Mouse (Mus musculus) embryo, embryonic 9.5 days (tissue): ENCODE results near the gene Cst9.

ENCODE experiments used
- DNase-seq: peaks from one replicate; pipeline ENCODE4 v3.0.0-alpha.2; 2017; ENCODE audit errors: extremely low spot score

Cst9 gene

DNA sequence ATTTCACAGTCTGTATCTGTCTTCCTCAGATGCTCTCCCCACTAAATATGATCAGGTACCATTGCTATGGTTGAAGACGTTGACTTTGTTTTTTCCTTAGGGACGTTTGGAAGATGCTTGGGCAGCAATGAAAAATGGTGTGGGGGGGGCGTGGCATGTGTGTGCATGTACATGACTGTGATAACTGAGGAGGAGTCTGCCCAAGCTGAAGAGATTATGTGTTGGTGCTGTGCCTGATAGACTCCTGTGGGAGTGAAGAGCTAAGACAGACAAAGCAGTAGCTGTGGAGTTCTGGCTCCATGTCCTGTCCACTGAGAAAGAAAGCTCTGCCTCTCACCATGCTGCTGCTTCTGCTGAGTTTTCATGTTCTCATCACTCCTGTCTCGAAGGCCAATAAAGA lies at the start of gene Cst9:
TSS of gene Cst9 (plus strand) at position 236 of the 400 bp plus-strand sequence.
- no peak for DNase-seq

DNA sequence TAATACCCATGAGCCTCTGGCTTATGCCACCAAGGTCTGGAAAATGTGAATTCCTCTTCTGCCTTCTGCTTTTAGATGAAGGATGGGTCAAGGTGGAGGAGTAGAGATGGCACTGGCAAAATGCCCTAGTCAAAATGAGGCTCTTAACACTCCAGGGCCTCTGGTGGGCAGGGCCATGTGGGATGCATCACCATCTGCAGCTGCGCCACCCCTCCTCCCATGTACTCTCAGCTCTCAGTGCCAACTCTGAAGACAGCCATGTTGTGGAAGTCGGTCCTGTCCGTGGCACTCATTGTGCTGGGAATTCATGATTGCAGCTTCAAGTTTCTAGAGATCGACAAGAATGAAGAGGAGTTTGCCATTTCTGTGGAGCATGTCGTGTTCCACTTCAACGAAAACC lies 45.8 kb upstream of the Cst9 start, which contains the start of gene Cst12:
TSS of gene Cst12 (plus strand) at position 220 of the 400 bp plus-strand sequence.
- no peak for DNase-seq

DNA sequence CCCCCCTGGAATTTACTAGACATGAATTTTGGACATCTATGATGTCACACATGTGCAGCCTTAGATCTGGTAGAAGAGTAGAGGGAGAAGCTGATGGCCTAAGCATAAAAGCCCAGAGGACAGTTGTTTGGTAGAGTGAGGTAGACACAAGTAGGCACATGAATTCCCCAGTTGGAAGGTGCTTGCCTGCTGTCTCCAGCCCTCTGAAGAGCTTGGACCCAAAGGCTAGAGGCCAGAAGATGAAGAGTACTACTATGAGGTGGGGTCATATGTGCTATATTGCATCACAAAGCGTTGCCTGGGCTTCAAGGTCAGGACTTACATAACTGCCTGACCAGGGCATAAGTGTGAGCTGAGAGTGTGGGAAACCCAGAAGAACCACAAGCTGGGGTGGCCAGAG lies 36.5 kb upstream of the Cst9 start, which contains the start of gene Cst8:
TSS of gene Cst8 (plus strand) at position 301 of the 400 bp plus-strand sequence.
- DNase-seq: no peak

DNA sequence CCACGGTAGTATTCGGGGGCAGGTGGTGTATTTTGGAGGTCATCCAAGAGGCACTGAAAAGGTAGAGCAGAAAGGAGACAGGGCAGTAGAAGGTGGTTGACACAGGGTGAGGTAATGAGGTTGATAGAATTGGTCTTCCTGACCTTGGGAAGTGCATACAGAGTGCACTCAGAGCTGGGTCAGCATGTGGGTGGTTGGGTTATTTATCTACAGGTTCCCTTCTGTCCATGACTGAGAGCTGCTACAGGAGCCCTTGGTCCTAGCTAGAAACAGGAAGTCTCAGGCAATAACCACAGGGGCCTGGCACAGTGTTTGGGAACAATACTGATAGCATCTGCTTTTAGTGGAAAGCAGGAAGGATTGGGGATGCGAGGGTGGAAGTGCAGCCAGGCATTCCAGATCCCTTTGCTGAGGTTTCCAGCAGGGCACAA lies 33.4 kb upstream of the Cst9 start:
- no peak for DNase-seq

DNA sequence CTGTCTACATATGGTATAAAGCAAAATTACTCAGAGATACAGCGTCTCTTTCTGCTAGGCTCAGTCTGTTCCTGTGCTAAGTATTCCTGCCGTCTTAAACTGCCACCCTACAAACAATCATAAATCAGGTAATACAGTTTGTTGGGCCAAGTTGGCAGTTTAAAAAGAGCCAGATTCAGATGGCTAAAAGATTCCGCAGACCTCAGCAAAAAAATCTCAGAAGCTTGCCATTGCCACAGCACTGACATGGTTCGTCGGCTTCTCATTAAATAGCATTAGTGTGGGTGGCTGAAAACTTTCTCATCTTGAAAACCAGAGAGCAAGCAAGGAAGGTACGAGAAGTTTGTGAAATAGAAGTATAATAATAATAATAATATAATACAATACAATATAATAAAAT lies 28.3 kb upstream of the Cst9 start:
- DNase-seq: no peak

DNA sequence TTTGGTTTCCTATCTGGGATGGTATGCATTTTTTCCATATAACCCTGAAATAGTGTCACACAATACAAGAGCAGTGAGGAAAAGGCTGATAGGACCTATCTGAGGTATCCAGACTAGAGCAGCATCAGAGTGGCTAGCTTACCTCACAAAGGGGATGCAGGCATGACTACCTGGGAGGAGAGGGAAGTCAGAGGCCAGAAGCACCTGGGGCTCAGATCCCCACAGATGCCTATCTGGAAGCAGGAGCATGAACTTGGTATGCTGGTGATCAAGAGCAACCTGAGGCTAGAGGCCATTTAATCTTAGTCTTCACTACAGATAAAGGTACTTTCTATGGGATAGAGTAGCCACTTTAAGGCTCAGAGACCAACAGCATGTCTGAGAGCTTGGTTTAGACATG lies 15.0 kb upstream of the Cst9 start, which contains the start of gene Cst13:
TSS of gene Cst13 (plus strand) at position 173 of the 400 bp plus-strand sequence.
- DNase-seq: no peak

DNA sequence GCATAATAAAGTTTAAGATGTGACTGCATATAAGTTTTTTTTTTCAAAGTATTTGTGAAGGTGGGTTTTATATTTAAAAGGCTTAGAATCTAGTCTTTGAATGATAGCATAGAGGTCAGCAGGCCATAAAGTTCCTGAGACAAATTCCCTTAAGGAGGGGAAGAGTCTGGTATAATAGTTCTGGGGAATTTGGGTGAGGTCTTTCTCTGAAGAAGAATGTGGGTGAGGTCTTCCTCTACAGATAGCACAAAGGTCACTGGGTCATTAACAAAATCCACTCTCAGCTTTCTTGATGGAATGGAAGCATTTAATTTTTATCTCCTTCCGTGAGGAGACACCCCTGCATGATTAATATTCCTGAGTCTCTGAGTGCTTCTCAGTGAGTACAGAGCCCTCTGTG lies 9.0 kb upstream of the Cst9 start:
- DNase-seq: no peak

DNA sequence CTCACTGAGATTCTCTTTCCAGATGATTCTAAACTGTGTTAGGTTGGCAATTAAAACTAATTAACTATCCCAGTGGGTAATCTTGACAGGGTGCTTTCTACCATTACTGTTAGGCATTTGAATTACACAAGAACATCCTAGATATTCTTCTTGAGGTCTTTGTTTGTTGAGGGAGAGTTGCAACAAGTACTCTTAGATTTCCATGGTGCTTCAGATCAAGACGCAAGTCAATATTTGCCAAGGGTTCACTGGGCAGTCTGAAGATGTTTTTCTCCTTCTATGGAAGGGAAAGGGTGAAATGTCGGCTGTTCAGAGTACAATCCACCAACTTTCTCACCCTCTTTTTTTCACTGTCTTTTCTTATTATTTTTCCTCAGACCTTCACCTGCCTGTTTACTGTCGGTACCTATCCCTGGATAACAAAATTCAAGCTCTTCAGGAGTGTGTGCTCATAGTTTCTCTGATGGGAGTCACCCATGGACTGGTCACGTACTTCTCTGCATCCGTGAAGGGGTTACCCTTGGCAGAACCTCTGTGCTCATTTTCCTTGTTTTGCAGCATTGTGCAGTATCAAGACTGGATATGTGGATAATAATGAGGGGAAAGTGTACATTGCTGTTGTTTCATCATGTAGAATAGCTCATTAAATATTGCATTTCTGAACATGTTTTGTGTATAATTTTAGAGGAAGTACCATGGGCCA lies 3.3 kb downstream of the Cst9 start:
- no peak for DNase-seq

DNA sequence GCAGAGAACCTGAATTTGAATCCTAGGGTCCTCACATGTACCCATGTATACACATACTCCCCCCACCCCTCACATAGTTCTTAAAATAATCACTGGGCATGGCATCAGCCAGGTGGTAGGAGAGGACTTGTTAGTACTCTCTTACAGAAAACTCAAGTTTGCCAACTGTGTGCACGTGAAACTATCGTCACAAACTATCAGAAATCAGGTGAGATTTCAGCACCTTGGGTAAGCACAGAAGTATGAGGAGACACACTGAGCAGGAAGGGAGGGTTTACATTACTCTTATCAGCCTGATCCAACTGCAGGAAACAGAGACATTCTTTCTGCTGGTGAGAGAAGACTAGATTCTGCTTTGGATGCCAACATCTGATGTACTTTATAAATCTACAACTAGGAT lies 4.3 kb downstream of the Cst9 start:
- no peak for DNase-seq

DNA sequence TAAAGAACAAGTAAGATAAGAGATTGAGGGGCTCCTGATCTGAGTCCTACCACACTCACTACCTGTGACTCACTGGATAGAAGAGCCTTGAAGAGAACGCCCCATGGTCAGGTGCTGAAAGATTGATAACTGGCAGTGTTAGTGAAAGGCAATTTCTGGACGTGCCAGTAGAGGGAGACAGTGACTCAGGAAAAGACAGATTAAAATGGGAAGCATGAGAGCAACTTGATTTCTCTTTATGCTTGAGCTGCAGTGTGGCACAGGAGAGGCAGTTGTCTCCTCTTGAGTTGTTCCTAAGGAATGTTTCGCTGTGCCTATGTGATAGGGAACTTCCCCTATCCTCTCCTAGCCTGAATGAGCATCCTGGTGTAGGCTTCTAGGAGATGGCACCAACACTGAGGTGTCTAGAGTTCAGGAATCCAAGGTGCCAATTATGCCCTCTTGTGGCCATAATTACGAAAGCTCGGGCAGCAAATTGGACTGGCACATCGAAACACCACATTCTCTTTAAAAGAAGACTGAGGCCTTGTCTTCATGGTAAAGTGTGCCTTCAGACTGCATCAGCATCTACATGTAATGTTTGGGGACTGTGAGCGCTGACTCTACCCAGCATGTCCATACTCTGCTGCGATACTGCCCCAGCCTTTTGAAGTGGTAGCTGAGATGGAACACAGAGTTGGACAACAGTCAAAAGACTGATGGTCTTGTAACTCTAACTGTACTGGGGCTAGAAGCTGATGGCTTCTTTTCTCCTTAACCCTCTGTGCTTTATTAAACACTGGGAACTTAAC lies 16.4 kb downstream of the Cst9 start:
- DNase-seq: peak; percentile 65

DNA sequence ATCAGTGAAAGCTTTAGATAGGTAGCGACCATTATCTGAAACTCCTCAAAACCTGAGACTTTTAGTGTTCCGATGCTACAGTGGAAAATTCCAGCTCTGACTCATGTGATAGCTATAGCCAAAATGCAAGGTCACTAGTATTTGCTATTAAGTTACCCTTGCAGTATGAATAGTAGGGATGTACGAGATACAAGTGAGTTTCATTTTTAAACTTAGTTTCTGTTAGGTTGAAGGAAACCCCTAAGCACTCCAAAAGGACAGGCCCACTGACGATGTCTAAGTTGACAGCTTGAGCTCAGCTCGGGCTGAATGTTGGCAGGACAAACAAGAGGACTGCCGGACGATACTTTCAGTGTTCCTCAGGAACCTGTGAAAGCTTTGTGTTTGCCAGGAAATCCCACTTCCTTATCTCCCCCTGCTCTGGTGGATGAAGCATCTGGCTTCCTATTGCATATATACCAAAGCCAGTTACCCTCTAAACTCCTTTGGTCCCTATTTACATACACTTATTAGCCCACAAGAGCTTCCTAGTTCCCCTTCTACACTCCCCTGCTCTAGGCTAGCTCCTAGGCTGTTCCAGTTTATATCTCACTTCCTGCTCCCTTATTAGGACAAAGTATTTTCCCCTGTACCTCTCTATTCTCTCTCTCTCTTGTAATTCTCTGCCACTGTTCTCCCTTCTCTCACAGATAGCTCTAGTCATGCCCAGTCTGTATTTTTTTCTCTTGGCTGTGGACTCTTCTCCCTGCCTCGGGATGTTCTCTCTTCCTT lies 21.9 kb downstream of the Cst9 start:
- no peak for DNase-seq

DNA sequence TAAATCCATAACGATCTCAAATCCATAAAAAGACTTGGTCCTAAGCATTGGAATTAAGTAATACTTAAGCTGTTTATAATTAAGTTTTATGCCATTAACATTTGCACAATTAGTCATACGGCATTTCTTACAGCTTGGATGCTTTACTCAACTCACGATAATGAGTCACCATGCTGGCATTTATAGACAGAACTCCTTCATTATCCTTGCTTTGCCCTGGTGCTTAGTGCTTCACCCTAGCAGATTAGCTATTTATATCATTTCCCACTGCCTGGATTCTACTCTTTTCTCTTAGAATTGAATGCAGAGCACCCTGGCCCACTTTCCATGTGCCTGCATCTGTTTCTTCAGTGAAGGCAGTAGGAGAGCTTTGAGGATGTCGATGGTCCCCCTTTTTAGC lies 22.6 kb downstream of the Cst9 start:
- no peak for DNase-seq

DNA sequence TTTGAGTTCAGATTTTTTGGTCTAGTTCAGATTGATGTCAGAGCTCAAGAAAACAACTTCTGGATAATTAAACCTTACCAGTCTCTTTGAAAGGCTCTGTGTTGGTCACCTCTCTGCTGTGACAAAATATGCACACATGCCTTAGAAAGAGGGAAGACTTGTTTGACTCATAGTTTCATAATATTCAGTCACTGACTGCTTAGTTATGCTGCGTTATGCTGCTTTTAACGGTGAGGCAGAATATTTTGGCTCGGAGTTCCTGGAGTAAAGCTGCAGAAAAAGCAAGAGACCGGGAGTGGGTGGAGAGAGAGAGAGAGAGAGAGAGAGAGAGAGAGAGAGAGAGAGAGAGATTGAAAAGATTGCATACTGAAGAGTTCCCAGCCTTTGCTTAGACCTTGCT lies 26.0 kb downstream of the Cst9 start:
- DNase-seq: no peak

DNA sequence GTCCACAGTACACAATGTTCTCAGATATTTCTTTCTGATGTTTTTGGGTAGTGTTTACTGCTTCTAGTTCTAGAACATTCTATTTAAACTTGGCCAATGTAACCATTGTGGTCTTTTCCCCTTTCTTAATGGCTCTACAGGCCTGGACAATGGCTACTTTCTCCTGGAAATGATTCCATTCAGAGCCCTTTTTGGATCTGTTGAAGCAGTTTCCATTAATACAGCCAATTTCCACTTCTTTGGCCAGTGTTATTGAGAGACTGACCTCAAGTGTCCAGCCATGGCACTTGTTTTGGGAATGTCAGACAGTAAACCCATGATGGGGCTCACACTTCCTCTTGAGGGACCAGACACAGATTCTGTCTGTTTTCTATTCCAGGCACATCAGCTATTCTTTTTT lies 26.7 kb downstream of the Cst9 start:
- no peak for DNase-seq

DNA sequence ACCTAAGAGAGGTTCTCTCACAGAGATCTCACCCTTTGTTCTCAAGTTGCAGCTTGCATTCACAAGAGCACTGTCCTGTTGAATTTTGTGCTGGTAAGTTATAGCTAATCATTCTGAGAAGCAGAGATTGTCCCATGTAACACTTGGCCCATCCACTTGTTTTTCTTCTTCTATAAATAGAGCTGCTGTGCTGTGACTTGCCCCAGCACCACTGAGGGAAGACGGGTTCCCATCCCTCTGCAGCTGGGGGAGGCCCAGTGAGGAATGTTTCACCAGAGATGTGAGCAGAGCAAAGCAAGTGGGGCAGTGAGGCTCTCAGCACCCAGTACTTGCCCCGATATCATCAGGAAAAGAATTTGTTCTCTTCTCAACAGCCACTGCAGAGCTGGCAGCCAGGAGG lies 30.0 kb downstream of the Cst9 start, which contains the start of gene 9230104L09Rik:
TSS of gene 9230104L09Rik (minus strand) at position 73 of the 400 bp plus-strand sequence.
- DNase-seq: no peak

DNA sequence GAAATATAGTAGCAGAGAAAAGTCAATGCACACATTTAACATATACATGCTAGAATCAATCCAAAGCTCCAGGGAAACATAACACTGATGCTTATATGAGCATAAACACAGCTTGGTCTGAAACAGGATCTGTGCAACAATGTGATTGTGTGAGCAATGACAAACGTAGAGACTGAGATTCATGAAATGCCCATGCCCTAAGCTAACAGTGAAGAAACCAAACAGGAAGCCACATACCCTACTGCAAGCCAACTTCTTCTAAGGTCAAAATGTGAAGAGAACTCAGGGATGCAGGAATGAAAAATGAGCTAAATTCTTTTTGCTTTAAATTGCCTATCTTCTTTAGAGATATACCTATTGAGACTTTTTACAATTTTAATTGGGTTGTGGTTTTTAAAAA lies 34.0 kb downstream of the Cst9 start:
- DNase-seq: no peak

DNA sequence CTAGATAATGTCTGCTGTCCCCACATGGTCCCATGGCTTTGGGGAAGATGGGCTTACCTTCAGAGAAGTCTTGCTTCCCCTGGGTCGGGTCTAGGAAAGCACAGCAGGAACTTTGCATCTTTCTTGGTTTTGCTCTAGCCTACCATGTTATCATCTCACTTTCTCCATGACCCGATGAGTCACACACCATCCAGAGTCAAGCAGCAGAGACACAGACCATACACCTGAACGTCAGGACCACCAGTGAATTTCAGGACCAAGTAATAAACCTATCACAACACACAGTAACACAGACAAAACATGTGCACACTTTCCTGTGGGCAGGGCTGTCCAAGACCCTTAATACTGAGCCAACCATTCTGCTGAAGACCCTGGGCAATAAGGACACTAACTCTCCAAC lies 35.6 kb downstream of the Cst9 start:
- no peak for DNase-seq

DNA sequence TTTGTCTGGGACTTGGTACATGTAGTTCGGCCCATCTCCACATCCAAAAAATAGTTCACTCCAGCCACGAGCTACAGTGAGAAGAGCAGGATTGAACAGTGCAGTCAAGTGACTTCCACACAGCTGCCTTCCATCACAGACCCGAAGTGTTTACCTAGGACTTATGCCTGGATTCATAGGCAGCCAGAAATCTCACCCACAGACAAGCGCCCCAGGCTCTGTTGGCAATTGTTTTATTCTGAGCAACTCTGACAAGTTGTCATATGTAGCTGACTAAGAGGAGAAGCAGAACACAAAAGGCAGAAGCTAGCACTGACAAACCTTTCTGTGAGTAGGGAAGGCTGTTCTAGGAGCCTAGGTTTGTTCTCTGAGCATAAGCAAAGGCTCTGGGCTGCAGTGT lies 37.9 kb downstream of the Cst9 start:
- no peak for DNase-seq

DNA sequence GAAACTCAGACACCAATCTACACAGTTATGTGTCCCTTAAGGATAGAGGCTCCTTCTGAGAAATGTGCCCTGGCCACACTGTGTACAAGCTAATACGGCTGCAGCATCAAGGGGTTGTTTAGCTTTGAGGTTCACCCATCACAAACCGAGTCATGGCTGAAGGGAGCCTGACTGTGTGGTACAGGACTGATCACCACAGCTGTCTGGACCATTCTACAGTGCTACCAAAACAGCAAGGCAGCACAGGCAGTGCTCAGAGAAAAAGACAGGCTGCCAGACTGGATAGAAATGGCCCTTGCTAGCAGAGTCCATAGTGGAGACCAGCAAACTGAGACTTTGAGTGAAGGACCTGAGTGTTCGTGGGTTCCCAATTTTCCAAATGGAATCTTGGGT lies 39.3 kb downstream of the Cst9 start:
- DNase-seq: no peak

DNA sequence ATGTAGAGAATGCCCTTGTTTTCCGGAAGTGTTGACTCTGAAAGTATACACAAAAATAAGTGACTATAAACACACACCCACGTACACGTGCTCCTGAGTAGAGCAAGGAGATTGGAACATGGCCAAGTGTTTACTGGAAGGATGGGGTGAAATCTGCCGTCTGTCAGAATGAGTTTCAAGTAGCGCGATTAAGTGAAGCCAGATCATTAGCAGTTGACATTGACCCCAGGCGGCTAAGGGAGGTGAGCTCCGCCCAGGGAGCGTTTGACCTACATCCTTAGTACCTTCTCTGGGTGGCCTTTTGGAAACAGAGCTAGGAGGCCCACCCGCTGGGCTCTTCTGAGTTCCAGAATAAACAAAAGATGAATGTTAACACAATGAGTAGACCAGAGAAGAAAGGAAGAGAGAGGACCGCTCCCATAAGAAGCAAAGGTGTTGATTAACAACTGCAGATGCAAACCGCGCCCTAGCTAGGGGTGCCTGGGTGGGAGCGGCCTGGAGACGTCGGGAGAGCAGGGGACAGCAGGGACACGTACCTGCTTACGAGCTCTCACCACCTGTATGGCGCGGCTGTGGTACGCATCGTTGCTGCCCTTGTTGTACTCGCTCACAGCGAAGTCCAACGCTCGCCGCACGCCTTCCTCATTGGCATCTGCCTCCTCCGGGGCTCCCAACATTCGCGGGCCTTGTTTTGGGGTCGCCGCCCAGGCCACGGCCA lies 39.8 kb downstream of the Cst9 start:
- peak; percentile 20 for DNase-seq

DNA sequence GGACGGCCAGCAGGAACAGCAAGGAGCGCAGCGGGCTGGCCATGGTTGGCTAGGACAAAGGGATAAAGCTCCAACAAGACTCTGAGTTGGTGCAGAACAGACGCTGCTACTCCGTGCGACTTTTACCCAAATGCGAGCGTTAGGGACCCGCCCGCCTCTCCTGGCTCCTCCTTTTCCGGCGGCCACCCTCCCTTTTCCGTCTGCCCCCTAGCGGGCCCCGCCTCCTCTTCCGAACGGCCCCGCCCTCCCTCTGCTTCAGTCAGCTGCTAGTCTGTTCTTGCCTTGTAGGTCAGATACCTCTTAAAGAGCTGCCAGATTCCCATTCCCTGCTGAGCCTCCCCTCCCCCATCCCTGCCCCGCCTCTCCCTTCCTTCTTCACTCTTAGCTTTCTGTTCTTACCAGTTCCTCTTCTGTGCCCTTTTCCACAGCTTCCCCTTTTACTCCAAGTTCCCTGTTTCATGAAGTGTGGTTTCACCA lies 40.4 kb downstream of the Cst9 start, which contains the start of gene Cst3:
TSS of gene Cst3 (minus strand) at position 358 of the 477 bp plus-strand sequence.
- DNase-seq: peak; percentile 93
